ENCODE assay signal across 7 mouse cellular contexts in genomic region chr11:74898517-74898827, GRCm38 (mm10). TPM values are rescaled to one million over a fixed set of nuclear protein-coding genes. Genes with fewer than 3 reads are reported as not detected.
DNase-seq lines count a peak whose midpoint lies in the region; ATAC-seq and TF ChIP-seq lines count a peak whose summit lies in the region.

No protein-coding gene starts in this region.

- no peak for ATAC-seq in megakaryocyte, adult 5-6 weeks (ENCODE audit: poor library complexity, severe bottlenecking)
- ATAC-seq in forebrain, embryonic 11.5 days (replicated peaks; ENCODE audit: low FRiP score), result no peak
- ATAC-seq in limb, embryonic 12.5 days (ENCODE audit: insufficient number of reproducible peaks, insufficient read depth, low FRiP score, low TSS enrichment, low read depth), result no peak

- H3K9ac ChIP-seq in forebrain, embryonic 11.5 days (ENCODE audit: low read length), result peak overlapping the region; percentile 85
- H3K9ac ChIP-seq in limb, embryonic 12.5 days (replicated peaks), result peak overlapping the region; percentile 77

- peak overlapping the region; percentile 79; the same call in 1 of the 2 replicates for H3K27ac ChIP-seq in forebrain, embryonic 11.5 days (ENCODE audit: low read depth, low read length)
- peak overlapping the region; percentile 77; the same call in 1 of the 2 replicates for H3K27ac ChIP-seq in limb, embryonic 12.5 days
- peak overlapping the region; percentile 44 for H3K27ac ChIP-seq in small intestine, adult 2 months (ENCODE audit: insufficient read depth, low read depth, low read length)

- H3K4me3 ChIP-seq in megakaryocyte, embryonic 14.5 days (replicated peaks), result peak overlapping the region; percentile 99
- H3K4me3 ChIP-seq in forebrain, embryonic 11.5 days (ENCODE audit: low read depth, low read length), result peak overlapping the region; percentile 88
- peak overlapping the region; percentile 83 for H3K4me3 ChIP-seq in limb, embryonic 12.5 days (replicated peaks)
- peak overlapping the region; percentile 99 for H3K4me3 ChIP-seq in small intestine, adult 2 months (ENCODE audit: low read depth, low read length)

- 1% methylated on average over 7 of the region's 7 CpGs for WGBS in forebrain, embryonic 11.5 days
- WGBS in limb, embryonic 12.5 days, result 1% methylated on average over 7 of the region's 7 CpGs
- under 1% methylated on average over 7 of the region's 7 CpGs for WGBS in small intestine, adult 2 months

- peak overlapping the region; percentile 84 for H3K4me2 ChIP-seq in forebrain, embryonic 11.5 days (ENCODE audit: low read depth, low read length, severe bottlenecking)
- peak overlapping the region; percentile 99 for H3K4me2 ChIP-seq in limb, embryonic 12.5 days

- no peak for DNase-seq in forebrain, embryonic 11.5 days (ENCODE audit: low spot score)
- no peak for DNase-seq in frontal cortex, adult 2 months (ENCODE audit: extremely low spot score in 1 of 2, low spot score in 1 of 2)
- no peak for DNase-seq in cerebellum, postnatal 25 days

- no peak for TF ChIP-seq POLR2A in small intestine, adult 2 months (IDR thresholded peaks at IDR 0.05; ENCODE audit: low read depth, low read length)

- H3K36me3 ChIP-seq in megakaryocyte, embryonic 14.5 days (replicated peaks; ENCODE audit: low read length), result peaks cover 41% of the 10 kb centered on the region
- peaks cover 9% of the 10 kb centered on the region for H3K36me3 ChIP-seq in forebrain, embryonic 11.5 days (ENCODE audit: control insufficient read depth, insufficient read depth, low read length)
- peaks cover 41% of the 10 kb centered on the region for H3K36me3 ChIP-seq in limb, embryonic 12.5 days
- peaks cover 24% of the 10 kb centered on the region for H3K36me3 ChIP-seq in small intestine, adult 2 months (ENCODE audit: control insufficient read depth, insufficient read depth, low read length)

- peaks cover 61% of the 10 kb centered on the region for H3K4me1 ChIP-seq in megakaryocyte, embryonic 14.5 days
- H3K4me1 ChIP-seq in forebrain, embryonic 11.5 days (replicated peaks; ENCODE audit: control insufficient read depth, insufficient read depth, low read length), result no peaks in the 10 kb centered on the region; the same call in 1 of the 2 replicates
- peaks cover 9% of the 10 kb centered on the region for H3K4me1 ChIP-seq in limb, embryonic 12.5 days (replicated peaks)
- H3K4me1 ChIP-seq in small intestine, adult 2 months (ENCODE audit: control insufficient read depth, insufficient read depth, insufficient read length, low read length), result peaks cover 10% of the 10 kb centered on the region; the same call in 1 of the 2 replicates

- no peaks in the 10 kb centered on the region for H3K9me3 ChIP-seq in megakaryocyte, embryonic 14.5 days
- H3K9me3 ChIP-seq in forebrain, embryonic 11.5 days (ENCODE audit: control insufficient read depth, low read length), result no peaks in the 10 kb centered on the region
- H3K9me3 ChIP-seq in limb, embryonic 12.5 days, result no peaks in the 10 kb centered on the region

- TF ChIP-seq CTCF in small intestine, adult 2 months (IDR thresholded peaks at IDR 0.05; ENCODE audit: extremely low read depth, insufficient read length, insufficient replicate concordance, low read depth, low read length), result no peak

- no peaks in the 10 kb centered on the region for H3K27me3 ChIP-seq in megakaryocyte, embryonic 14.5 days (replicated peaks)
- no peaks in the 10 kb centered on the region for H3K27me3 ChIP-seq in forebrain, embryonic 11.5 days (ENCODE audit: control insufficient read depth, insufficient read depth, low read length)
- H3K27me3 ChIP-seq in limb, embryonic 12.5 days, result no peaks in the 10 kb centered on the region
- no peaks in the 10 kb centered on the region for H3K27me3 ChIP-seq in small intestine, adult 2 months (ENCODE audit: control insufficient read depth, insufficient read depth, low read length)

RNA-seq across cellular contexts. Expression of gene Tsr1, which starts 0.6 kb away (rescaled TPM):
- polyA plus RNA-seq in megakaryocyte, embryonic 14.5 days (2012; ENCODE audit: insufficient read depth, low replicate concordance), result 6.4 TPM in 1 of 2 replicates, not detected in the other
- 7.7 and 9.1 TPM in 2 replicates for total RNA-seq in megakaryocyte, adult 5-6 weeks (2015)
- 17.3 and 18.7 TPM in 2 replicates for total RNA-seq in megakaryocyte, adult 5-6 weeks (2017)
- 54.0 and 57.4 TPM in 2 replicates for polyA plus RNA-seq in forebrain, embryonic 11.5 days (2014; fragmentation: Nextera tagmentation; extraction: Ambion mirVana)
- polyA plus RNA-seq in limb, embryonic 12.5 days (2016; fragmentation: Nextera tagmentation; extraction: Ambion mirVana), result 45.2 and 46.5 TPM in 2 replicates
- polyA plus RNA-seq in small intestine, adult 2 months (2012; rRNA removed), result 1.7 and 1.9 TPM in 2 replicates
- 15.6 and 17.6 TPM in 2 replicates for polyA plus RNA-seq in frontal cortex, adult 2 months (2012; rRNA removed)

RNA-seq across cellular contexts. Expression of gene Sgsm2, which starts 1.6 kb away (rescaled TPM):
- 3.6 and 5.7 TPM in 2 replicates for polyA plus RNA-seq in megakaryocyte, embryonic 14.5 days (2012; ENCODE audit: insufficient read depth, low replicate concordance)
- total RNA-seq in megakaryocyte, adult 5-6 weeks (2015), result 0.64 and 1.1 TPM in 2 replicates
- 1.2 and 1.6 TPM in 2 replicates for total RNA-seq in megakaryocyte, adult 5-6 weeks (2017)
- 8.6 and 9.2 TPM in 2 replicates for polyA plus RNA-seq in forebrain, embryonic 11.5 days (2014; fragmentation: Nextera tagmentation; extraction: Ambion mirVana)
- 5.2 and 5.9 TPM in 2 replicates for polyA plus RNA-seq in limb, embryonic 12.5 days (2016; fragmentation: Nextera tagmentation; extraction: Ambion mirVana)
- polyA plus RNA-seq in small intestine, adult 2 months (2012; rRNA removed), result 6.8 and 9.7 TPM in 2 replicates
- 71.9 and 80.2 TPM in 2 replicates for polyA plus RNA-seq in frontal cortex, adult 2 months (2012; rRNA removed)

RNA-seq across cellular contexts. Expression of gene Smg6, which starts 27.2 kb away (rescaled TPM):
- polyA plus RNA-seq in megakaryocyte, embryonic 14.5 days (2012; ENCODE audit: insufficient read depth, low replicate concordance), result 30.5 and 35.3 TPM in 2 replicates
- 13.4 and 15.9 TPM in 2 replicates for total RNA-seq in megakaryocyte, adult 5-6 weeks (2015)
- 18.3 and 20.5 TPM in 2 replicates for total RNA-seq in megakaryocyte, adult 5-6 weeks (2017)
- polyA plus RNA-seq in forebrain, embryonic 11.5 days (2014; fragmentation: Nextera tagmentation; extraction: Ambion mirVana), result 19.8 TPM in 2 replicates
- polyA plus RNA-seq in limb, embryonic 12.5 days (2016; fragmentation: Nextera tagmentation; extraction: Ambion mirVana), result 22.4 and 22.7 TPM in 2 replicates
- 10.2 and 18.7 TPM in 2 replicates for polyA plus RNA-seq in small intestine, adult 2 months (2012; rRNA removed)
- polyA plus RNA-seq in frontal cortex, adult 2 months (2012; rRNA removed), result 27.9 and 35.9 TPM in 2 replicates

RNA-seq across cellular contexts. Expression of gene Srr, which starts 27.3 kb away (rescaled TPM):
- polyA plus RNA-seq in megakaryocyte, embryonic 14.5 days (2012; ENCODE audit: insufficient read depth, low replicate concordance), result 1.3 TPM in 1 of 2 replicates, not detected in the other
- 6.1 and 7.7 TPM in 2 replicates for total RNA-seq in megakaryocyte, adult 5-6 weeks (2015)
- total RNA-seq in megakaryocyte, adult 5-6 weeks (2017), result 3.3 and 8.5 TPM in 2 replicates
- 25.3 and 26.3 TPM in 2 replicates for polyA plus RNA-seq in forebrain, embryonic 11.5 days (2014; fragmentation: Nextera tagmentation; extraction: Ambion mirVana)
- 23.7 and 24.5 TPM in 2 replicates for polyA plus RNA-seq in limb, embryonic 12.5 days (2016; fragmentation: Nextera tagmentation; extraction: Ambion mirVana)
- polyA plus RNA-seq in small intestine, adult 2 months (2012; rRNA removed), result 3.3 and 6.4 TPM in 2 replicates
- 61.0 and 62.9 TPM in 2 replicates for polyA plus RNA-seq in frontal cortex, adult 2 months (2012; rRNA removed)
